Mouse (Mus musculus) stomach, embryonic 15.5 days (tissue): ENCODE results near the gene Olfr10. TPM values are rescaled to one million over a fixed set of nuclear protein-coding genes. Genes with fewer than 3 reads are reported as not detected.

Experiments
- ATAC-seq: fragments of 200-750 bp; cut with Nextera tagmentation; 2 replicates; pipeline ENCODE4 v1.8.0; 2017; ENCODE audit warnings: low read depth, moderate number of reproducible peaks, moderate TSS enrichment; ENCODE audit not compliant: insufficient read depth, low FRiP score
- H3K27ac ChIP-seq: fragments of 300-500 bp; sonication (generic); 2 replicates; pipeline ENCODE4 v1.5.1; 2015; ENCODE audit warnings: mild to moderate bottlenecking, inconsistent platforms
- H3K27me3 ChIP-seq: fragments of 300-500 bp; sonication (generic); replicated peaks from 2 replicates; pipeline ENCODE4 v1.6.1; 2015; ENCODE audit warnings: inconsistent platforms
- H3K36me3 ChIP-seq: fragments of 300-500 bp; sonication (generic); 2 replicates; pipeline ENCODE4 v1.6.1; 2015; ENCODE audit warnings: inconsistent platforms
- H3K4me1 ChIP-seq: fragments of 300-500 bp; sonication (generic); 2 replicates; pipeline ENCODE4 v1.6.1; 2015; ENCODE audit warnings: inconsistent platforms
- H3K4me2 ChIP-seq: fragments of 300-500 bp; sonication (generic); 2 replicates; pipeline ENCODE4 v1.6.1; 2015; ENCODE audit warnings: mild to moderate bottlenecking, inconsistent platforms
- H3K4me3 ChIP-seq: fragments of 300-500 bp; sonication (generic); replicated peaks from 2 replicates; pipeline ENCODE4 v1.5.1; 2015; ENCODE audit warnings: inconsistent platforms
- H3K9ac ChIP-seq: fragments of 300-500 bp; sonication (generic); 2 replicates; pipeline ENCODE4 v1.6.1; 2015; ENCODE audit warnings: inconsistent platforms
- H3K9me3 ChIP-seq: fragments of 300-500 bp; sonication (generic); 2 replicates; pipeline ENCODE4 v1.6.1; 2016; ENCODE audit warnings: inconsistent platforms
- WGBS: fragments of 180-500 bp; shearing (Covaris S2); methylation state at CpG from one replicate; pipeline ENCODE4 v1.1.7; 2015; 5-methylcytosine and 5-hydroxymethylcytosine counted together
- polyA plus RNA-seq: library from polyadenylated mRNA; unstranded; fragments of >200 nt; fragmentation: Nextera tagmentation; extraction: Ambion mirVana; gene quantifications from 2 replicates; pipeline ENCODE4 v1.2.1, GENCODE M21; 2015

Gene Olfr10
- not detected in 2 replicates for polyA plus RNA-seq

DNA sequence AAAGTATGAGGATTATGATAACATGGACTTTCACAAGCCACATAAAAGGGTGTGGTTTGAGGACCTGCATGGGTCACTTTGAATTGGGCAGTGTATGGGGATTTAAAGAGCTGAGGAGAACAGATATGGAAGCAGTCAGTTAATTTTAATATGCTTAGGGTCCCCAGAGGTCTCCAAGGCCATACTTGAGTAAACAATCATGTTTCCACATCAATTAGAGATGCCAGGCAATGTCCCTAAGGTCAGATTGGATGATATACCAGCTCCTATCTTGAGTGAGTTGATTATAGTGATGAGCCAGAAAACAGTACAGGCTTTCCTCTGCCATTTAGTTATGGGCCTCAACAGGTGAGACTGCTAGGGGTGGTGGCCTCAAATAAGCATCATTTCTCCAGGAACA lies at the start of gene Olfr10:
Gene Olfr10 (plus strand): TSS at position 301 of the 400 bp plus-strand sequence.
- H3K9ac ChIP-seq = no peak within 1 kb of the TSS
- ATAC-seq = no peak

DNA sequence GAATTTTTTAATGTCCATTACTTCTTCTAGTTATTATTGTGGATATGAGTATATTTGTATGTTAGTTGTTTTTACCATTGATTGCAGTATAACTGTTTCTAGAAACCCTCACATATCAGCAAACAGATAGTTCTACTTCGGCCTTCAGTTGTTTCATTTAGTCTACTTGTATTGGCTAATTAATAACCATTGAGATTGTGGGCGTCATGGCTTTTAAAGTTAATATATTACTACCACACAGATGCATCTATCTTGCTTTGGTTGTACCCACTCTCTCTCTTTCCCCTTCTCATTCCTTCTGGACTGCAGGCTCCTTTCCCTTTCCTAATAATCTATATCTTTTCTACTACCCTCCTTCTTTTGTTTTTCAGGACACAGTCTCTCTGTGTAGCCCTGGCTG lies 45.2 kb upstream of the Olfr10 start:
- 74% methylated on average over 2 of the region's 2 CpGs for WGBS
- no peak for ATAC-seq

More for the DNA sequence above, at the start of gene Olfr10:
- Histone ChIP-seq H3K4me2 (no peak within 1 kb of the TSS), H3K4me3 (no peak within 1 kb of the TSS), H3K36me3 (no peaks in the 10 kb centered on the region), H3K4me1 (no peaks in the 10 kb centered on the region), H3K9me3 (no peaks in the 10 kb centered on the region), H3K27ac (no peak within 1 kb of the TSS), H3K27me3 (no peaks in the 10 kb centered on the region)

DNA sequence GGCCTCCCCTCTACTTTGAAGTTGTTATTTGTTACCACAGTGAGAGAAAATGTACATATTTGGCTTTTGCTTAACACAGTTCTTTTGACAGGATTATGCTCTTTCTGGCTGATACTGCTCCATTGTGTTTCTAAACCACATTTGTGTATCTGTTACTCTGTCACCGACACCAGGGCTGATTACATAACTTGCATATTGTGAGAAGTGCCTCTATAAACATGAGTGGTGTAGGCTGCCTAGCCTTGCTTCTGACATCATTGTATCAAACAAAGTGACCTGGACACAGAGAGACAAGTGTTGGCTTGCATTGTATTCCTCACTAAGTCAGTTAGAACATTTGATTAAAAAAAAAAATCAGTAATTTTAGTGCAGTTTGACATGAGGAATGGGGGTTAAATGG lies 44.7 kb upstream of the Olfr10 start:
- 44% methylated on average over 1 of the region's 1 CpGs for WGBS
- H3K9ac ChIP-seq = no peak overlapping the region
- no peaks in the 10 kb centered on the region for H3K27me3 ChIP-seq
- ATAC-seq = no peak
- no peak overlapping the region for H3K4me3 ChIP-seq
- peaks cover 28% of the 10 kb centered on the region for H3K36me3 ChIP-seq
- H3K9me3 ChIP-seq = no peaks in the 10 kb centered on the region
- H3K4me1 ChIP-seq = 0 out of 2 replicates have a peak, but pooled peaks cover 3% of the 10 kb centered on the region
- H3K4me2 ChIP-seq = no peak overlapping the region
- no peak overlapping the region; the same call in 1 of the 2 replicates for H3K27ac ChIP-seq

More for the DNA sequence above, 45.2 kb upstream of the Olfr10 start:
- Histone ChIP-seq H3K27ac (no peak overlapping the region; the same call in 1 of the 2 replicates), H3K4me2 (no peak overlapping the region), H3K4me3 (no peak overlapping the region), H3K36me3 (peaks cover 34% of the 10 kb centered on the region), H3K9me3 (no peaks in the 10 kb centered on the region), H3K9ac (no peak overlapping the region), H3K4me1 (0 out of 2 replicates have a peak, but pooled peaks cover 3% of the 10 kb centered on the region), H3K27me3 (no peaks in the 10 kb centered on the region)

DNA sequence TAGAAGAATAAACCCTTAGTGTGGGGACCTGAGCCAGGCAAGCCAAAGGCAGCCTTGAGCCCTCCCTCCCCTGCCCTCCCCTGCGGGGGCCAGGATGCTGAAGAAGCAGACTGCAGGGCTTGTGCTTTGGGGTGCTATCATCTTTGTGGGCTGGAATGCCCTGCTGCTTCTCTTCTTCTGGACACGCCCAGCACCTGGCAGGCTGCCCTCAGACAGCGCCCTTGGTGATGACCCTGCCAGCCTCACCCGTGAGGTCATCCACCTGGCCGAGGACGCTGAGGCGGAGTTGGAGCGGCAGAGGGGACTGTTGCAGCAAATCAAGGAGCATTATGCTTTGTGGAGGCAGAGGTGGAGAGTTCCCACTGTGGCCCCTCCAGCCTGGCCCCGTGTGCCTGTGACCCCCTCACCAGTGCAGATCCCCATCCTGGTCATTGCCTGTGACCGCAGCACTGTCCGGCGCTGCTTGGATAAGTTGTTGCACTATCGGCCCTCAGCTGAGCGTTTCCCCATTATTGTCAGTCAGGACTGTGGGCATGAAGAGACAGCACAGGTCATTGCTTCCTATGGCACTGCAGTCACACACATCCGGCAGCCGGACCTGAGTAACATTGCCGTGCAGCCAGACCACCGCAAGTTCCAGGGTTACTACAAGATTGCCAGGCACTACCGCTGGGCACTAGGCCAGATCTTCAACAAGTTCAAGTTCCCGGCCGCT lies 43.8 kb upstream of the Olfr10 start:
- H3K9ac ChIP-seq = no peak overlapping the region
- H3K4me1 ChIP-seq = 0 out of 2 replicates have a peak, but pooled peaks cover 3% of the 10 kb centered on the region
- no peak overlapping the region for H3K4me3 ChIP-seq
- no peaks in the 10 kb centered on the region for H3K9me3 ChIP-seq
- ATAC-seq = no peak
- H3K4me2 ChIP-seq = no peak overlapping the region
- no peaks in the 10 kb centered on the region for H3K27me3 ChIP-seq
- peaks cover 24% of the 10 kb centered on the region for H3K36me3 ChIP-seq
- WGBS = 88% methylated on average over 21 of the region's 21 CpGs
- no peak overlapping the region for H3K27ac ChIP-seq

DNA sequence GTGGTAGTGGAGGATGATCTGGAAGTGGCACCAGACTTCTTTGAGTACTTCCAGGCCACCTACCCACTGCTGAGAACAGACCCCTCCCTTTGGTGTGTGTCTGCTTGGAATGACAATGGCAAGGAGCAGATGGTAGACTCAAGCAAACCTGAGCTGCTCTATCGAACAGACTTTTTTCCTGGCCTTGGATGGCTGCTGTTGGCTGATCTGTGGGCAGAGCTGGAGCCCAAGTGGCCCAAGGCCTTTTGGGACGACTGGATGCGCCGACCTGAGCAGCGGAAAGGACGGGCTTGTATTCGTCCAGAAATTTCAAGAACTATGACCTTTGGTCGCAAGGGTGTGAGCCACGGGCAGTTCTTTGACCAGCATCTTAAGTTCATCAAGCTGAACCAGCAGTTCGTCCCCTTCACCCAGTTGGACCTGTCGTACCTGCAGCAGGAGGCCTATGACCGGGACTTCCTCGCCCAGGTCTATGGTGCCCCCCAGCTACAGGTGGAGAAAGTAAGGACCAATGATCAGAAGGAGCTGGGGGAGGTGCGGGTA lies 43.2 kb upstream of the Olfr10 start:
- Histone ChIP-seq H3K4me3 (no peak overlapping the region), H3K9ac (no peak overlapping the region), H3K9me3 (no peaks in the 10 kb centered on the region), H3K36me3 (peaks cover 24% of the 10 kb centered on the region), H3K4me1 (0 out of 2 replicates have a peak, but pooled peaks cover 3% of the 10 kb centered on the region), H3K4me2 (no peak overlapping the region), H3K27me3 (no peaks in the 10 kb centered on the region), H3K27ac (no peak overlapping the region)
- ATAC-seq = no peak
- WGBS = 90% methylated on average over 14 of the region's 14 CpGs

DNA sequence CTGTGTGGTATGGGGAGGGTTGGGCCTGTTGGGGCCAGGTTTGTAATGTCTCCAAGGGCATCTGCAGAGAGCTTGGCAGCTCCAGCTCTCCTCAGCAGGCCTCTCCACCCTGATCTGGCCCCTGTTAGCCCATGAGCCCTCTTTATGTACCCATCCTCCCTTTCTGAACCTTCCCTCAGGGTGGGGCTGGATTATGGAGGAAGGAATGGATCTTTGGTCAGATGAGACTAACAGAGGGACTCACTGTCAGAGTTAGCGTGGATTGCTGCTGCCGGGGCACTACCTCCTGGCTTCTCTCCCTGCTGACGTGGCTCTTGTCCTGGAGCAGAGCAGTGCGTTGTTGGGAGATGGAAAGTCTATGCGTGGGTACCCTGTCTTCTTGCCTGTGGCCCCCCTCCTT lies 42.3 kb upstream of the Olfr10 start:
- ATAC-seq = no peak
- H3K4me3 ChIP-seq = no peak overlapping the region
- 0 out of 2 replicates have a peak, but pooled peaks cover 3% of the 10 kb centered on the region for H3K4me1 ChIP-seq
- no peak overlapping the region for H3K4me2 ChIP-seq
- H3K9me3 ChIP-seq = no peaks in the 10 kb centered on the region
- no peak overlapping the region for H3K9ac ChIP-seq
- H3K27me3 ChIP-seq = no peaks in the 10 kb centered on the region
- 85% methylated on average over 5 of the region's 5 CpGs for WGBS
- no peak overlapping the region for H3K27ac ChIP-seq
- peaks cover 24% of the 10 kb centered on the region for H3K36me3 ChIP-seq

DNA sequence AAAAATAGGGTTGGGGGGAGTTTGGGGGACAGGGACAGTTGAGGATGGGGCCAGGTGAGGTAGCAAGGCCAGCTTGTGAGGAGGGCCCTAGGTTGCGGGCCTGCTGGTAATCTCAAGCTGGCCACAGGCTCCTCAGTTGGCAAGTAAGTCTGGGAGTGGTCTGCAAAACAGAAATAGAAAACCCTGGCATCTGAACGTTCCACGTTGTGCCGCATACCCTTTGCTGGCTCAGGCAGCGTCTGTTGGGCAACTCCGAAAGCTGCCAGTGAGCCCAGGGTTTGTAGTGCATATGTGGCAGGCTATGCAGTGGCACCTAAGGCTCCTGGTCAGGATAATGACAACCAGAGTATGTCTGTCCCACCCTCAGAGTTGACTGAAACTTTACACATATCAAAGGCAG lies 41.4 kb upstream of the Olfr10 start:
- 87% methylated on average over 6 of the region's 6 CpGs for WGBS
- Histone ChIP-seq H3K4me1 (0 out of 2 replicates have a peak, but pooled peaks cover 3% of the 10 kb centered on the region), H3K4me2 (no peak overlapping the region), H3K27ac (no peak overlapping the region), H3K9ac (no peak overlapping the region), H3K4me3 (no peak overlapping the region), H3K9me3 (no peaks in the 10 kb centered on the region), H3K36me3 (peaks cover 24% of the 10 kb centered on the region), H3K27me3 (no peaks in the 10 kb centered on the region)
- no peak for ATAC-seq

DNA sequence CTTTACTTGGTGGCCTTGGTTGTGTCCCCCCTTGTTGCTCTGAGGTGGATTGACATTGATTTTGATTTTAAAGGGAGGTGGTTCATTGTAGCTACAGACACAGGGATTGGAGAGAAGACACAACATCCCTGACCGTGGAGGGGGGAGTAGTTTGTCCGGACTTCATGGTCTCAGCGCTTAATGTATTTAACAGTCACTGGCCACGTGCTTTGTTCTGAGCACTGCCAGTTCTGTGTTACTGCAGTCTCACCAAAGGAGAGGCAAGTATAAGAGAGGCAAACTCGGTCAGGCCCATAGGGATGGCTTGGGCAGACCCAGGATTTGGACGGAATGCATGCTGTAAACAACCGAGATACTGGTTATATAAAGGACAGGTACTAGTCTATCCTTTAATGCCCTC lies 40.5 kb upstream of the Olfr10 start:
- H3K4me3 ChIP-seq = no peak overlapping the region
- no peak overlapping the region for H3K4me2 ChIP-seq
- no peak overlapping the region for H3K27ac ChIP-seq
- H3K4me1 ChIP-seq = 0 out of 2 replicates have a peak, but pooled peaks cover 3% of the 10 kb centered on the region
- H3K27me3 ChIP-seq = no peaks in the 10 kb centered on the region
- ATAC-seq = no peak
- H3K36me3 ChIP-seq = peaks cover 24% of the 10 kb centered on the region
- H3K9ac ChIP-seq = no peak overlapping the region
- no peaks in the 10 kb centered on the region for H3K9me3 ChIP-seq
- 87% methylated on average over 7 of the region's 7 CpGs for WGBS

DNA sequence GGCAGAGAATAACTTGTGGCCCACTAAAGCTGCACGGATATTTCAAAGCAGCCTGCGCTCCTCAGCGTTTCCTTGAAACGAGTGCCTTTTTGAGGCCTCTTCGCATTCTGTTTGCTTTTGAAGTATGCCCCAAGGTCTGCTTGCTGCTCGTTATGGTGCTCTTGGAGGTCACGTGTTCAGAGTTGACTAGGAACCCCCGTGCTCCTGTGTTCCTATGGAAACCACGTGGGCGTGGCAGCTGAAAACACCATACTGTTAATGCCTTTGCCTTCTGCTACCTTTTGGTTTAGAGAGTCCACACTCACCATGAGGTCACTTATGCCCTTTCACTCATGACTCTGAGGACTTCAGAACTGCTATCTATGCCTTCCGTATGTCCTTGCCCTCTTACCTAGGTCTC lies 39.9 kb upstream of the Olfr10 start:
- no peak for ATAC-seq
- no peaks in the 10 kb centered on the region for H3K9me3 ChIP-seq
- no peak overlapping the region for H3K9ac ChIP-seq
- H3K27ac ChIP-seq = no peak overlapping the region
- WGBS = 67% methylated on average over 11 of the region's 11 CpGs
- H3K4me1 ChIP-seq = 0 out of 2 replicates have a peak, but pooled peaks cover 3% of the 10 kb centered on the region
- H3K36me3 ChIP-seq = peaks cover 24% of the 10 kb centered on the region
- H3K4me2 ChIP-seq = no peak overlapping the region
- H3K4me3 ChIP-seq = no peak overlapping the region
- H3K27me3 ChIP-seq = no peaks in the 10 kb centered on the region

DNA sequence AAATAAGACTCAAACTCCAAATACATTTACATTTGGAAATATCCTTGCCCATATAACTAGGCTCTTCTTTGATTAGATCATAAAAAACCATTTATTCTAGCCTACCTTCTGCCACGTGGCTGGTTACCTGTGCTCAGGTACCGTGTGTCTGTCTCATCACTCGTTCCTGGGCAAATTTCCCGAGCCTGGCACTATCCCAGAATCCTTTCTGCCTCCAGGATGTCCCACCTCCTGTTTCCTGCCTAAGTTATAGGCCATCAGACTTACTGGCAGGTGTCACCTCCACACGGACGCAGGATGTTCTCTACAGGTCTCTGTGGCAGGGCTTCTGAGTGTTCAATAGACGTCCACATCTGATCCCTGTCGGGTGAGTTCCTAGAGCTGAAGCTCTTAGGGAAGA lies 39.4 kb upstream of the Olfr10 start:
- Histone ChIP-seq H3K27me3 (no peaks in the 10 kb centered on the region), H3K4me1 (0 out of 2 replicates have a peak, but pooled peaks cover 3% of the 10 kb centered on the region), H3K27ac (no peak overlapping the region), H3K9ac (no peak overlapping the region), H3K36me3 (peaks cover 24% of the 10 kb centered on the region), H3K4me3 (no peak overlapping the region), H3K4me2 (no peak overlapping the region), H3K9me3 (no peaks in the 10 kb centered on the region)
- ATAC-seq = no peak
- 85% methylated on average over 8 of the region's 8 CpGs for WGBS

DNA sequence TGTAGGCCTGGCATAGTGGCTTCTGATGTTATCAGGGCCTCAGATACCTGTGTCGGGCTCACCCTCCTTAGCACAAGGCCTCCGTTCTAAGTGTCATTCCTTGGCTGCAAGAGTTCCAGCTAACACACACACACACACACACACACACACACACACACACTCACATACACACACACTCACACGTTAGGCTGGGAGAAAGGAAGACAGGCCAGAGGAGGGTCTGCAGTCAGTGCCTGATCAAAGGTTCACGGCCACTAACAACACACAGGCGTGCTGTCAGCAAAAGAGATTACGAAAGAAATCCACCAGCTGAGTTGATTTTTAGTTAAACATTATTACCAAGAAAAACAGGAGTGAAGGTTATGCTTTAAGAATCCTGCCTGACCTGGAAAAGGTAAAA lies 37.9 kb upstream of the Olfr10 start:
- WGBS = 63% methylated on average over 6 of the region's 6 CpGs
- H3K4me1 ChIP-seq = no peaks in the 10 kb centered on the region
- no peak overlapping the region for H3K4me3 ChIP-seq
- H3K27ac ChIP-seq = peak overlapping the region; percentile 31; the same call in 1 of the 2 replicates
- no peak overlapping the region for H3K4me2 ChIP-seq
- peaks cover 10% of the 10 kb centered on the region for H3K36me3 ChIP-seq
- no peaks in the 10 kb centered on the region for H3K9me3 ChIP-seq
- H3K27me3 ChIP-seq = no peaks in the 10 kb centered on the region
- peak; percentile 61; the same call in 1 of the 2 replicates for ATAC-seq
- H3K9ac ChIP-seq = no peak overlapping the region

DNA sequence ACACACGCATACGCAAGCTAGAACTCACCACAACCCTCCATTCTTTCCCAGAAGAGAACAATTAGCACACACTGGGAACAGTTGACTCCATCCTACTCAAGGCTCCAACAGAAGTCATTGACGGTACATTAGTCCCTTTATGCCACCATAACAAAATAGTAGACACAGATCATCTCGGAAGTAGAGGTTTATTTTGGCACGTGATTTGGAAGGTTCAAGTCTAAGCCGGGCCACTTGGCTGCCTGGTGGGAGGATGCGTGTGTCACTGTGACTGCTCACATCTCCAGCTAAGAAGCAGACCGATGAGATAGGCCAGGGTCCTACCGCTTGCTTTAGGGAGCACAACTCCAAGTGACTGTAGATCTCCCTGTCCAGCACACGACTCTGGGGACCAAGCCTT lies 37.2 kb upstream of the Olfr10 start:
- Histone ChIP-seq H3K4me1 (no peaks in the 10 kb centered on the region), H3K27me3 (no peaks in the 10 kb centered on the region), H3K27ac (peak overlapping the region; percentile 52), H3K4me2 (no peak overlapping the region), H3K36me3 (peaks cover 4% of the 10 kb centered on the region), H3K9me3 (no peaks in the 10 kb centered on the region), H3K9ac (no peak overlapping the region), H3K4me3 (no peak overlapping the region)
- WGBS = 78% methylated on average over 10 of the region's 10 CpGs
- ATAC-seq = no peak
